Mouse (Mus musculus): ENCODE results near the gene Ubap2l.

DNA sequence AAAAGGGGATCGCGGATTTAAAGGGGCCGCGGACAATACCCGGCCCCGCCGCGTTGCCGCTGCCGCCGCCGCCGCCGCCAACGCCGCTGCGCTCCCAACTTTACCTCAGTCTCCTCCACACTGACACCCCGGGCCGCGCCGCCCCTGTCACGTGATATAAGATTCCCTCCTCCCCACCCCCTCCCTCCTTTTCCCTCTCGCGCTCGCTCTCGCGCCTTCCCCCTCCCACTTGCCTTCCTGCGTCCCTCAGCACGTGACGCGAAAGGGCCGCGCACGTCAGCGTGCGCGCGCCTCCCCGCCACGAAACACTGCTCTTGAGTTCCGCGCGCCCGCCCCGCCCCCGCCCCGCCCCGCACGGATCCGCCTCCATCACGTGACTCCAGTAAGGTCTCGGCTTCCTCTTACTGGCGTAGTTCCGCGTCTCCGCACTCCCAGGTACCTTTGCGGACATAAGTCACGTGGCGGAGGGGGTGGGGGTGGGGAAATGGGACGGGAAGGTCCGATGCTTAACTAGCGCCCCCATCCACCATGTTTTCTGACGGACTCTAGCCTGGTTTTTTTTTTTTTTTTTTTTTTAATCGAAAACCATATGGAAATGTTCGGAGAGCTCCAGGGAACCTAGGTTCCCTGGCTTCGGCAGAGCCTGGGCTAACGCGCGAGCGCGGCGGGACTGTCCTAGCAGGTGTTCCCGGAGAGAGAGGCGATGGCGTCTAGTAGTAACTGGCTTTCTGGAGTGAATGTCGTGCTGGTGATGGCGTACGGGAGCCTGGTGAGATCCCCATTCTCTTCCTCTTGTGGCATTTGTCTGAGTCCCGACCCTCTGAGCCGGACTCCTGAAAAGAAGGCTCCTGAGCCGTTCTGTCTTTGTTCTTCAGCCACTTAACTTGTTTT lies at the start of gene Ubap2l:
- TF ChIP-seq MYOD1 (IDR thresholded peaks at IDR 0.05; ENCODE audit: control insufficient read depth in 1 of 3, insufficient read length in 2 of 3, low read depth in 2 of 3), result no peak
- peak; percentile 91 for TF ChIP-seq USF1 (IDR thresholded peaks at IDR 0.05; ENCODE audit: low read depth)
- peak; percentile 83 for TF ChIP-seq POLR2A (IDR thresholded peaks at IDR 0.05; ENCODE audit: insufficient read length, low read depth)
- peak; percentile 70 for TF ChIP-seq POLR2AphosphoS2 (IDR thresholded peaks at IDR 0.05; ENCODE audit: insufficient read length, low read depth)
- TF ChIP-seq CEBPB (IDR thresholded peaks at IDR 0.05; ENCODE audit: insufficient read depth, poor library complexity, severe bottlenecking), result no peak

All from myocyte (in vitro differentiated cells).